ENCODE assay signal across 27 mouse cellular contexts in genomic region chr9:97284282-97284802, GRCm38 (mm10).
DNase-seq lines count a peak whose midpoint lies in the region; ATAC-seq and TF ChIP-seq lines count a peak whose summit lies in the region.
"Had no signal": no experiment of that assay in that cellular context is flagged by ENCODE, and none has a peak within 500 bp of the region (broad histone marks: within the 10 kb centered on the region; RNA-seq: fewer than 3 reads in every experiment).

No protein-coding gene starts in this region.

- no peak for TF ChIP-seq EP300 in stomach, postnatal 0 days (optimal IDR thresholded peaks at IDR 0.05)

- no peak overlapping the region for H3K4me3 ChIP-seq in hindbrain, embryonic 16.5 days (ENCODE audit: low read length)
- no peak overlapping the region for H3K4me3 ChIP-seq in hindbrain, embryonic 14.5 days (replicated peaks; ENCODE audit: low read length)
- no peak overlapping the region for H3K4me3 ChIP-seq in stomach, postnatal 0 days (ENCODE audit: low read depth, low read length)
- H3K4me3 ChIP-seq: forebrain, embryonic 13.5 days; liver, embryonic 12.5 days; midbrain, embryonic 12.5 days; myocyte had no signal

- no peak overlapping the region for H3K4me2 ChIP-seq in hindbrain, embryonic 16.5 days (ENCODE audit: low read length)
- no peak overlapping the region for H3K4me2 ChIP-seq in hindbrain, embryonic 14.5 days (replicated peaks)
- H3K4me2 ChIP-seq in stomach, postnatal 0 days (replicated peaks; ENCODE audit: low read depth): no peak overlapping the region
- H3K4me2 ChIP-seq: forebrain, embryonic 13.5 days; heart, embryonic 11.5 days; liver, embryonic 12.5 days; midbrain, embryonic 12.5 days had no signal

- DNase-seq in embryo, embryonic 10.5 days (ENCODE audit: low spot score): peak; percentile 13
- no peak for DNase-seq in embryo, embryonic 11 days
- DNase-seq in hindbrain, embryonic 14.5 days (ENCODE audit: low spot score): no peak
- DNase-seq in urinary bladder, postnatal 14 days (ENCODE audit: low spot score): peak; percentile 11
- no peak for DNase-seq in urinary bladder, postnatal 4 days (ENCODE audit: low spot score in 2 of 2)
- DNase-seq in stomach, postnatal 0 days (ENCODE audit: low spot score): peak; percentile 35
- no peak for DNase-seq in adipocyte (ENCODE audit: low spot score)
- DNase-seq: adrenal gland, postnatal 14 days; cerebellum, adult 11 months; cerebellum, adult 9-11 months; gastrocnemius, postnatal 14 days; heart, postnatal 36 days; kidney, postnatal 25 days; left cerebral cortex, postnatal 4 days; liver, postnatal 0 days; lung, postnatal 36 days; right cerebral cortex, adult 18-20 months; spleen, adult 18-20 months; thymus, postnatal 14 days had no signal

- H3K9me3 ChIP-seq in hindbrain, embryonic 16.5 days (ENCODE audit: control insufficient read depth, low read length): no peaks in the 10 kb centered on the region
- no peaks in the 10 kb centered on the region for H3K9me3 ChIP-seq in hindbrain, embryonic 14.5 days (ENCODE audit: control insufficient read depth, low read length)
- no peaks in the 10 kb centered on the region for H3K9me3 ChIP-seq in stomach, postnatal 0 days (ENCODE audit: control insufficient read depth, low read length)
- H3K9me3 ChIP-seq: forebrain, embryonic 13.5 days; liver, embryonic 12.5 days; midbrain, embryonic 12.5 days had no signal

- WGBS in hindbrain, embryonic 16.5 days: 42% methylated on average over 7 of the region's 7 CpGs
- 41% methylated on average over 7 of the region's 7 CpGs for WGBS in hindbrain, embryonic 14.5 days
- 24% methylated on average over 7 of the region's 7 CpGs for WGBS in stomach, postnatal 0 days

- no peak overlapping the region for H3K9ac ChIP-seq in hindbrain, embryonic 16.5 days (ENCODE audit: low read depth, low read length)
- no peak overlapping the region for H3K9ac ChIP-seq in hindbrain, embryonic 14.5 days
- no peak overlapping the region for H3K9ac ChIP-seq in stomach, postnatal 0 days (ENCODE audit: low read length)
- H3K9ac ChIP-seq: forebrain, embryonic 13.5 days; liver, embryonic 12.5 days; liver, postnatal 0 days; midbrain, embryonic 12.5 days had no signal

- no peaks in the 10 kb centered on the region for H3K36me3 ChIP-seq in hindbrain, embryonic 16.5 days (ENCODE audit: control insufficient read depth, insufficient read depth, low read length)
- no peaks in the 10 kb centered on the region for H3K36me3 ChIP-seq in hindbrain, embryonic 14.5 days (replicated peaks; ENCODE audit: control insufficient read depth, insufficient read depth)
- H3K36me3 ChIP-seq in stomach, postnatal 0 days (ENCODE audit: control insufficient read depth, insufficient read depth, low read length): no peaks in the 10 kb centered on the region
- H3K36me3 ChIP-seq: G1E; liver, embryonic 12.5 days; midbrain, embryonic 12.5 days had no signal

- H3K4me1 ChIP-seq in hindbrain, embryonic 16.5 days (ENCODE audit: control insufficient read depth, insufficient read depth, low read depth, low read length): no peaks in the 10 kb centered on the region
- H3K4me1 ChIP-seq in hindbrain, embryonic 14.5 days (replicated peaks; ENCODE audit: control insufficient read depth, insufficient read depth, low read length): no peaks in the 10 kb centered on the region
- no peaks in the 10 kb centered on the region for H3K4me1 ChIP-seq in stomach, postnatal 0 days (replicated peaks; ENCODE audit: control insufficient read depth, insufficient read depth)
- H3K4me1 ChIP-seq: forebrain, embryonic 13.5 days; liver, embryonic 12.5 days; midbrain, embryonic 12.5 days had no signal

- H3K27ac ChIP-seq in hindbrain, embryonic 16.5 days (ENCODE audit: low read depth, low read length): no peak overlapping the region
- no peak overlapping the region for H3K27ac ChIP-seq in hindbrain, embryonic 14.5 days
- no peak overlapping the region for H3K27ac ChIP-seq in stomach, postnatal 0 days (replicated peaks)
- H3K27ac ChIP-seq: forebrain, embryonic 13.5 days; liver, embryonic 12.5 days; midbrain, embryonic 12.5 days had no signal

- ATAC-seq in hindbrain, embryonic 16.5 days: peak; percentile 56
- no peak for ATAC-seq in hindbrain, embryonic 14.5 days (ENCODE audit: low FRiP score)
- peak; percentile 90 for ATAC-seq in stomach, postnatal 0 days (ENCODE audit: low FRiP score, low TSS enrichment)
- ATAC-seq: forebrain, embryonic 13.5 days; inflammation-experienced regulatory T-cells, adult 6 months; liver, embryonic 12.5 days; liver, postnatal 0 days had no signal

- H3K27me3 ChIP-seq in hindbrain, embryonic 16.5 days (replicated peaks; ENCODE audit: control insufficient read depth, insufficient read depth, low read length): no peaks in the 10 kb centered on the region
- H3K27me3 ChIP-seq in hindbrain, embryonic 14.5 days (ENCODE audit: control insufficient read depth, insufficient read depth, low read length): no peaks in the 10 kb centered on the region
- no peaks in the 10 kb centered on the region for H3K27me3 ChIP-seq in stomach, postnatal 0 days (ENCODE audit: control insufficient read depth, insufficient read depth, low read length)
- H3K27me3 ChIP-seq: forebrain, embryonic 13.5 days; liver, embryonic 12.5 days; midbrain, embryonic 12.5 days had no signal

- no peak for TF ChIP-seq CTCF in stomach, postnatal 0 days (IDR thresholded peaks at IDR 0.05; ENCODE audit: low read depth)

Comparison
In these comparisons a context has a peak if more than half of its experiments do, and no peak if none do; other contexts are left out.
1. DNase-seq: peak in embryo, embryonic 10.5 days (single experiment), urinary bladder, postnatal 14 days (single experiment) and stomach, postnatal 0 days (single experiment); none in embryo, embryonic 11 days (single experiment), hindbrain, embryonic 14.5 days (single experiment), urinary bladder, postnatal 4 days (0 of 2) and adipocyte (single experiment).